Mouse (Mus musculus): ENCODE data around the gene Clec2d.

DNA sequence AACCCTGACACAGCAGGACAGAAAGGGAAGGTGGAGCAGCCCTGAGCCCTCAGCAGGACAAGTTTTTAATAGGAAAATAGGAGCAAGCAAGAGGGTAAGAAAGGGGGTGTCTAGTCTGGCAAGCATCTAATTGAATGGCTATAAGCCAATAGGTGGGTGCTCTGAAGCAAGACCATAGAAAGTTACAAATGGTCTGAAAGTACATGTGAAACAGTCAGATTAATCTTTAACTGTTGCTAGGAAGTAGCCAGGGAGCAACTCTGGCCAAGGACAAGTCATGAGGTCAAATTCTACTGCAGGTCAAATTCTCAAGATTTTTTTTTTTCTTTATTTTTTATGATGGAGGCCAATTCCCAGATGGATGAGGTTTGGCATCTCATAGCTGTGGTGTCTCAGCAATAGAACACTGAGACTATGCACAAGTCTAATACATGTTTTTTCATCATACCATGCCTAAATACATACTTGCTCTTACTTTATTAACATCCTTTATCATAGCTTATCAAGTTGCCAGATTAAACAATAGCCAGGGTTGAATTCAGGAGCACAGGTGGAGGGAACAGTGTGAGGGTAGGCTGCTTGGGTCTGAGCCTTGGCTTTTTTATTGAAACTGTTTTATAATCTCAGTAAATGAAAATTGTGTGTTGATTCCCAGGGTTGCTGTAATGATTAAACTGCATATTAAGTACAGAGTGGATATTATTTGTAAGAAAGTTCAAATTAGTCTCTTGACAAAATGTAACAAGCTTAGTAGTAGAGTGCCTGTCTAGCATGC lies 32.2 kb downstream of the Clec2d start:
- TF ChIP-seq CTCF (IDR thresholded peaks at IDR 0.05; ENCODE audit: low read depth): no peak
- TF ChIP-seq EP300 (IDR thresholded peaks at IDR 0.05; ENCODE audit: low read depth): no peak

Data from heart, postnatal 0 days (tissue).